Mouse (Mus musculus) midbrain, embryonic 16.5 days (tissue): ENCODE results near the gene Adamts8. TPM values are rescaled to one million over a fixed set of nuclear protein-coding genes. Genes with fewer than 3 reads are reported as not detected.

Experiments
- ATAC-seq: fragments of 200-750 bp; cut with Nextera tagmentation; 2 replicates; pipeline ENCODE4 v1.8.0; 2017; ENCODE audit warnings: moderate TSS enrichment
- H3K27ac ChIP-seq: fragments of 300-500 bp; sonication (generic); 2 replicates; pipeline ENCODE4 v1.5.1; 2014; ENCODE audit warnings: mild to moderate bottlenecking, low read length, mixed read lengths
- H3K27me3 ChIP-seq: fragments of 300-500 bp; sonication (generic); 2 replicates; pipeline ENCODE4 v1.6.1; 2014; ENCODE audit warnings: low read depth, low read length, mixed read lengths; ENCODE audit not compliant: control insufficient read depth, insufficient read depth
- H3K36me3 ChIP-seq: fragments of 300-500 bp; sonication (generic); 2 replicates; pipeline ENCODE4 v1.6.1; 2014; ENCODE audit warnings: mild to moderate bottlenecking, low read length, moderate library complexity, mixed read lengths; ENCODE audit not compliant: control insufficient read depth, insufficient read depth
- H3K4me1 ChIP-seq: fragments of 300-500 bp; sonication (generic); 2 replicates; pipeline ENCODE4 v1.6.1; 2014; ENCODE audit warnings: mild to moderate bottlenecking, low read length, mixed read lengths; ENCODE audit not compliant: control insufficient read depth, insufficient read depth
- H3K4me2 ChIP-seq: fragments of 300-500 bp; sonication (generic); 2 replicates; pipeline ENCODE4 v1.6.1; 2014; ENCODE audit warnings: mild to moderate bottlenecking, low read length, mixed read lengths
- H3K4me3 ChIP-seq: fragments of 300-500 bp; sonication (generic); 2 replicates; pipeline ENCODE4 v1.5.1; 2014; ENCODE audit warnings: low read depth, mild to moderate bottlenecking, low read length, moderate library complexity, mixed read lengths
- H3K9ac ChIP-seq: fragments of 300-500 bp; sonication (generic); 2 replicates; pipeline ENCODE4 v1.6.1; 2014; ENCODE audit warnings: low read depth, low read length, mixed read lengths
- H3K9me3 ChIP-seq: fragments of 300-500 bp; sonication (generic); replicated peaks from 2 replicates; pipeline ENCODE4 v1.6.1; 2014; ENCODE audit warnings: mild to moderate bottlenecking, low read length, mixed read lengths; ENCODE audit not compliant: control insufficient read depth, poor library complexity, severe bottlenecking
- WGBS: fragments of 180-500 bp; shearing (Covaris S2); extraction: QIAGEN DNeasy Blood & Tissue Kit; methylation state at CpG from one replicate; pipeline ENCODE4 v1.1.7; 2014; 5-methylcytosine and 5-hydroxymethylcytosine counted together
- polyA plus RNA-seq: library from polyadenylated mRNA; unstranded; fragments of >200 nt; fragmentation: Nextera tagmentation; extraction: Ambion mirVana; gene quantifications from 2 replicates; pipeline ENCODE4 v1.2.1, GENCODE M21; 2015

The Adamts8 gene
- polyA plus RNA-seq, result 1.1 and 2.2 TPM in 2 replicates

DNA sequence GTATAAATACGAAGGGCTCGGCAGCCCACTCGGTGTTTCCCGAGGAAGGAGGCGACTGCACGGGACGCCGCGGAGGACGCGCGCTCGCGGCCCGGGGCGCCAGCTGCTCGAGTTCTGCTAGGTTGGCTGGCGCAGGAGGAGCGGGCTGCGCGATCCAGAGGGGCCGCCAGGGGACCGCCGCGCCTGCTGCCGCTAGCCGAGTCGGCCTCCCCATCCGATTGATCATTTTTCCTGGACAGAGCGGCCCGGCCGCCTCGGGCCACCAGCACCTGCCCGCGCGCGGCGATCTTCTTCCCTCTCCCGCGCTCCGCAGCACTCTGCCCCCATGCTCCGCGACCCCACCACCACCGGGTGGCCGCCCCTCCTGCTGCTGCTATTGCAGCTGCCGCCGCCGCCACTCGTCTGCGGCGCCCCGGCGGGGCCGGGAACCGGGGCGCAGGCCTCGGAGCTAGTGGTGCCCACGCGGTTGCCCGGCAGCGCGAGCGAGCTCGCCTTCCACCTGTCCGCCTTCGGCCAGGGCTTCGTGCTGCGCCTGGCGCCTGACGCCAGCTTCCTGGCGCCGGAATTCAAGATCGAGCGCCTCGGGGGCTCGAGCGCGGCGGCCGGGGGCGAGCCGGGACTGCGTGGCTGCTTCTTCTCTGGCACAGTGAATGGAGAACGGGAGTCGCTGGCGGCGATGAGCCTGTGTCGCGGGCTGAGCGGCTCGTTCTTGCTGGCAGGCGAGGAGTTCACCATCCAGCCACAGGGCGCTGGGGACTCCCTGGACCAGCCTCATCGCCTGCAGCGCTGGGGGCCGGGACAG lies at the start of gene Adamts8:
Gene Adamts8, plus strand, starts transcription at position 51 of the 802 bp plus-strand sequence.
- H3K4me3 ChIP-seq, result peak within 1 kb of the TSS; percentile 74
- peaks cover 14% of the 10 kb centered on the region for H3K4me1 ChIP-seq
- WGBS, result under 1% methylated on average over 85 of the region's 96 CpGs
- ATAC-seq, result peak; percentile 88
- no peaks in the 10 kb centered on the region for H3K9me3 ChIP-seq
- H3K27ac ChIP-seq, result peak within 1 kb of the TSS; percentile 60
- peak within 1 kb of the TSS; percentile 99 for H3K4me2 ChIP-seq
- no peaks in the 10 kb centered on the region for H3K36me3 ChIP-seq
- peaks cover 27% of the 10 kb centered on the region for H3K27me3 ChIP-seq
- peak within 1 kb of the TSS; percentile 76 for H3K9ac ChIP-seq

DNA sequence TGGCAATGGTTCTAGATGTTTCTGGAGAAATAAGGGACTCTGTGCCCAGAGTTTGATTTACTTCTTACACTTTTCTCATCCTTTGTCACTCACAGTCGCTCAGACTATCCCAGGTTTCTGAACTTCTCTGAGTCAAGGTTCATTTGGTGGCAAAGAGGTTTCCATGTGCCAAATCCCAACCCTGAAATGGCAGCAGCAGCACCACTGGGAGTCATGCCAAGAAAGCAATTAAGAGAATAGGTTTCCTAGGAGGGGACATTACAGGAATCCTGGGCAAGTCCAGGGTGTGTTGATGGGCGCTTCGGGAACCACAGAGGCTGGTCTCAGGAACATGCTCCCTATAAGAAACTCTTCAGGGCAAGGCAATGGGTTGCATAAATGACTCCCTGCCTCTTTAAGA lies 46.7 kb upstream of the Adamts8 start:
- no peaks in the 10 kb centered on the region for H3K9me3 ChIP-seq
- H3K4me3 ChIP-seq, result no peak overlapping the region
- H3K9ac ChIP-seq, result no peak overlapping the region
- no peak overlapping the region for H3K4me2 ChIP-seq
- ATAC-seq, result no peak
- no peak overlapping the region for H3K27ac ChIP-seq
- no peaks in the 10 kb centered on the region for H3K4me1 ChIP-seq
- no peaks in the 10 kb centered on the region; the same call in 1 of the 2 replicates for H3K36me3 ChIP-seq
- 71% methylated on average over 3 of the region's 3 CpGs for WGBS
- no peaks in the 10 kb centered on the region for H3K27me3 ChIP-seq

DNA sequence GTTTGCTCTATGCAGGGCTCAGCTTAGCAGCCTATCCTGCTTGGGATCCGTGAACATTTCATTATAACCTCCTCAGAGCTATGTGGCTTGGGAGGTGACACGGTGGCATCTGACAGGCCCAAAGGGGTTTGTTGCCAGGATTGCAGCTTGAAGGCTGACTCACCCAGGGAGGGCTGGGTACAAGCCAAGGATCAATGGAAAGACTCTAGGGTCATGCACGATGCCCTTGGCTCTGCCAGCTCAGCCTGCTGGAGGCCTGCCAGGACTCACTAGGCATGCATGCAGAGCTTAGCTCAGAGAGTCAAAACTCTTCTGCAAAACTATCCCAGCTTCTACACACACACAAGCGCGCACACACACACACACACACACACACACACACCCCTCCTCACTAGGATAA lies 45.6 kb upstream of the Adamts8 start:
- Histone ChIP-seq H3K9me3 (no peaks in the 10 kb centered on the region), H3K9ac (no peak overlapping the region), H3K27ac (no peak overlapping the region), H3K4me2 (no peak overlapping the region), H3K27me3 (no peaks in the 10 kb centered on the region), H3K4me3 (no peak overlapping the region), H3K36me3 (peaks cover 4% of the 10 kb centered on the region), H3K4me1 (no peaks in the 10 kb centered on the region)
- peak; percentile 64 for ATAC-seq
- 66% methylated on average over 5 of the region's 5 CpGs for WGBS

- H3K9ac ChIP-seq, result no peak overlapping the region
- H3K4me3 ChIP-seq, result no peak overlapping the region
- no peaks in the 10 kb centered on the region for H3K4me1 ChIP-seq
- WGBS, result 81% methylated on average over 2 of the region's 2 CpGs
- ATAC-seq, result no peak
- H3K36me3 ChIP-seq, result peaks cover 7% of the 10 kb centered on the region
- no peaks in the 10 kb centered on the region for H3K27me3 ChIP-seq
- H3K27ac ChIP-seq, result no peak overlapping the region
- H3K9me3 ChIP-seq, result no peaks in the 10 kb centered on the region
- no peak overlapping the region for H3K4me2 ChIP-seq
Observed at GRCm38 (mm10) chr9:30897169-30897568, 45.2 kb upstream of the Adamts8 start.

GRCm38 (mm10) chr9:30902152-30902551 lies 40.2 kb upstream of the Adamts8 start:
- H3K4me2 ChIP-seq, result no peak overlapping the region
- H3K27ac ChIP-seq, result no peak overlapping the region
- H3K36me3 ChIP-seq, result peaks cover 7% of the 10 kb centered on the region
- WGBS, result 96% methylated on average over 19 of the region's 19 CpGs
- H3K4me3 ChIP-seq, result no peak overlapping the region
- ATAC-seq, result no peak
- H3K4me1 ChIP-seq, result no peaks in the 10 kb centered on the region
- no peaks in the 10 kb centered on the region for H3K9me3 ChIP-seq
- no peak overlapping the region for H3K9ac ChIP-seq
- no peaks in the 10 kb centered on the region for H3K27me3 ChIP-seq

DNA sequence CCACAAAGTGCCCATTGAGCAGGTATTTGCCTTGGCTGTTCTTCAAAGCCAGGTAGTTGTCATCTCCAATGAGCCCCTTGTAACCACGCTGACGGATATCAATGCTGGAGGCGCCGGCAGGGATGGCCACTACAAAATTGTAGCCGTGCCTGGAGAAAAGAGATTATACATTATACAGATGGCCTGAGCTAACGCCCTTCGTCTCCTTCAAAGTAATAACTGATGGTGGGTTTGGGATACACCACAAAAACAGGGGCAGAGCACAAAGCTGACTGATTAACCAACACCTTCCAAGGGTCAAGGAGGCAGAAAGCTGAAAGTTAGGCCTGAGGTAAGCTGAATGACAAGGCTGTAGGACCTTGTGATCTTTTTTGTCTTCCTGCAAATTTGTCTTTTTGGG lies 39.7 kb upstream of the Adamts8 start:
- Histone ChIP-seq H3K9me3 (no peaks in the 10 kb centered on the region), H3K36me3 (peaks cover 7% of the 10 kb centered on the region), H3K4me1 (no peaks in the 10 kb centered on the region), H3K4me2 (no peak overlapping the region), H3K27me3 (no peaks in the 10 kb centered on the region), H3K27ac (no peak overlapping the region), H3K4me3 (no peak overlapping the region), H3K9ac (no peak overlapping the region)
- no peak for ATAC-seq
- WGBS, result 96% methylated on average over 7 of the region's 7 CpGs

- H3K9me3 ChIP-seq, result no peaks in the 10 kb centered on the region
- no peaks in the 10 kb centered on the region for H3K4me1 ChIP-seq
- H3K4me3 ChIP-seq, result no peak overlapping the region
- peaks cover 7% of the 10 kb centered on the region for H3K36me3 ChIP-seq
- no peaks in the 10 kb centered on the region for H3K27me3 ChIP-seq
- ATAC-seq, result no peak
- H3K9ac ChIP-seq, result no peak overlapping the region
- WGBS, result 97% methylated on average over 5 of the region's 5 CpGs
- no peak overlapping the region for H3K27ac ChIP-seq
- no peak overlapping the region for H3K4me2 ChIP-seq
Observed at GRCm38 (mm10) chr9:30903266-30903665, 39.1 kb upstream of the Adamts8 start.

- Histone ChIP-seq H3K9ac (no peak overlapping the region), H3K4me1 (no peaks in the 10 kb centered on the region), H3K4me2 (no peak overlapping the region), H3K36me3 (peaks cover 7% of the 10 kb centered on the region), H3K27ac (no peak overlapping the region), H3K9me3 (no peaks in the 10 kb centered on the region), H3K4me3 (no peak overlapping the region), H3K27me3 (no peaks in the 10 kb centered on the region)
- 89% methylated on average over 10 of the region's 10 CpGs for WGBS
- ATAC-seq, result no peak
Observed at GRCm38 (mm10) chr9:30905861-30906260, 36.5 kb upstream of the Adamts8 start.

GRCm38 (mm10) chr9:30906426-30906825 lies 35.9 kb upstream of the Adamts8 start:
- Histone ChIP-seq H3K4me3 (no peak overlapping the region), H3K36me3 (peaks cover 6% of the 10 kb centered on the region), H3K4me2 (no peak overlapping the region), H3K4me1 (no peaks in the 10 kb centered on the region), H3K9me3 (no peaks in the 10 kb centered on the region), H3K27ac (no peak overlapping the region), H3K27me3 (no peaks in the 10 kb centered on the region), H3K9ac (no peak overlapping the region)
- 90% methylated on average over 4 of the region's 4 CpGs for WGBS
- ATAC-seq, result no peak
